Mouse (Mus musculus) spleen, embryonic (tissue): ENCODE data around the gene 2310022A10Rik.
"Not testable (repeated sequence)": the region's sequence is repeated elsewhere in the genome, so short reads cannot be mapped to it uniquely, and the experiment has no call there.

Experiments used
- CTCF ChIA-PET: fragments of 350-600 bp; sonication (Branson Sonifier 250); formaldehyde crosslinking; loops from one replicate; lab custom pipeline; 2022; lab: Charles Lee

Gene 2310022A10Rik

DNA sequence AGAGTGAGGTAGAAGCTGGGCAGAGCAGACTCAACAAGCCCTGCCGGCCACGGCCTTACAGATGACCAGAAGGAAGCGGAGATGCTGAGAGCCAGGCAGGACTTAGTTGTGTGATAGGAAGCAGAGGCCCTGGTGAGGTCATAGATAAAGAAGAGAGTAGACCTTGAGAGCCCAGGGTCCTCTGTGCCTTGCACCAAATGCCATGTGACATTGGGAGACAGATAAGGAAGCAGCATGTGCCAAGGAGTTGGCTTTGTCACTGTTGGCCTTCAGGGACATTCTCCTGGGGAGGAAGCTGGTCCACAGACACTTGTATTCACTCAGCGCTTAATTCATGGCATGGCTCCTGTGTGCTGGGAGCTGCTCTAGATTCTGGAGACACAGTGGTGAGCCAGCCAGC, 56.3 kb downstream of the 2310022A10Rik start:
- CTCF ChIA-PET = no interaction called here

- CTCF ChIA-PET = no interaction called here
These were observed 56.7 kb downstream of the 2310022A10Rik start for GRCm38 (mm10) chr7:27609688-27610087.

- CTCF ChIA-PET = no interaction called here
These were observed 57.3 kb downstream of the 2310022A10Rik start for GRCm38 (mm10) chr7:27610370-27610769.

- CTCF ChIA-PET = no interaction called here
These were observed 57.8 kb downstream of the 2310022A10Rik start for GRCm38 (mm10) chr7:27610871-27611270.

- CTCF ChIA-PET = no interaction called here
These were observed 59.9 kb downstream of the 2310022A10Rik start for GRCm38 (mm10) chr7:27612940-27613339.

- CTCF ChIA-PET = no interaction called here
These were observed 60.9 kb downstream of the 2310022A10Rik start for GRCm38 (mm10) chr7:27613751-27614499.

GRCm38 (mm10) chr7:27621028-27621427, 68.0 kb downstream of the 2310022A10Rik start:
- CTCF ChIA-PET = no interaction called here

DNA sequence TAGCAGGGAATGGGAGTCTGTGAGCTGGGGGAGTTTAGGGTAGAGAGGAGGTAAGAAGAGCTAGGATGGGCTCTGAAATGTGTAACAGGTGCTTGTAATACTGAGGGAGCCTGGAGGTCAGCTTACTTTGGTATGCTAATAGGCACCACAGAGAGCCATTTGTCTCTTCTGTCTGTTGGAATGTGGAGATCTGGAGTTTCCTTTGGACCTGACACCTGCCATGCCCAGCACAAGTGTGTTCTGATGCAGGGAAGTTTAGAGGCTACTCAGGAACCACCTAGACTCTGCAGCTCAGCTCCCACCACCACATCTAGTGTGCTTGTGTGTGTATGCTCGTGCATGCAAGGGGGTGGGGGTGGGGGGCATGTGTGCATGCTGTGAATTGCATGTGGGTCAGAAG, 69.2 kb downstream of the 2310022A10Rik start:
- CTCF ChIA-PET = interaction anchor here (0.5 kb wide), 1 partner anchor 9 kb away, joined by 4 read pairs; no protein-coding TSS in a partner anchor

DNA sequence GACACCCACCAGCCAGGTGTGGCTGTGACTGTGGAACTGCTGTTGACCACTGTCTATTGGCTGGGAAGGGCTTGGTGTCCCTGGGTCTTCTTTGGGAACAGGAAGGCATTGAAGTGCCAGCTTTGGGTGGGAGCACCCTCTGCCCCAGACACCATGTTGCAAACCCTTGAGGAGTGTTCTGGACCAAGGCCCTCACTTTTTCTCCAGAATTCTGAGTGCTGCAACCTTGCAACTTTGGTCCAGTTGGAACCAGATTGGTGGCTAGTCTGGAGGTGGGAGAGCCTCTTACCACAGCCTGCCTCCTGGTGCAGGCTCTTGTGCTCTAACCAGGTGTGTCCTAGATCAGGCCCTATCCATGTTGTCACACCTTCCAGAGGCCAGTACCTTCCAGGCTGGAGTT, 71.9 kb downstream of the 2310022A10Rik start:
- CTCF ChIA-PET = no interaction called here

DNA sequence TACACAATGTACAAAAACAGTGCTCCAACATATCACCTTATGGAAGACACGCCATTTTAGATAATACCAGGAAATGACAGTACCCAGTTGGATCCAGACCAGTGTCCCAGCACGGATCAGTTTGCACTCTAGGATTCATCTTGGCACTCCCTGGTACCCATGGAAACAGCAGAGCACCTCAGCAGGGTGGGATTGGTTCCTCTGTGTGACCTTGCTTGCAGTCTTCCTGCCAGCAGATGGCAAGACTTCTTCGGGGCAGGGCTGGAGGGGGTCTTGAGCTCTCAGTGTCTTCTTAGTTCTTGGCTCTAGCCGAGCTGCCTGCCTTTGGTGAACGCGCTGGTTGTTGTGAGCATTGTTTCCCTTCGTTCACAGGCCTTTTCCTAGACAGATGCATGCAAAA, 74.7 kb downstream of the 2310022A10Rik start:
- CTCF ChIA-PET = no interaction called here

DNA sequence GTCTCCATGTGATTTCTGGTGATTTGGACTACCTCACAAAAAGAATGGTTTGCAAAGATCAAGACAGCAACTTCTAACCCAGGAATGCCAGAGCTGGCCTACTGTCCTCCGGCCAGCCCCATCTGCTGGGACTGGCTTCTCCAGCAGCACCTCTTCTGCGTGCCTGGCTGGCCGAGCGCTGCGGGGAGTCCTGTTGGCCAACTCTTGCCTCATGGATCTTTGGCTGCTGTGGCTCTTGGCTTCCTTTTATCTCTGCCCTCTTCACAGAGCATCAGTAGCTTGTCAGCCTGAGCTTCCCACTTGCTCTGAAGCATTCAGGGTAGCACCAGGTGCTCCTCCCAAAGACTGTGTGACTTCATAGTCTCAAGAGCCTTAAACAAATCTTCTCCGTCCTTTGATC, 75.2 kb downstream of the 2310022A10Rik start:
- CTCF ChIA-PET = no interaction called here

DNA sequence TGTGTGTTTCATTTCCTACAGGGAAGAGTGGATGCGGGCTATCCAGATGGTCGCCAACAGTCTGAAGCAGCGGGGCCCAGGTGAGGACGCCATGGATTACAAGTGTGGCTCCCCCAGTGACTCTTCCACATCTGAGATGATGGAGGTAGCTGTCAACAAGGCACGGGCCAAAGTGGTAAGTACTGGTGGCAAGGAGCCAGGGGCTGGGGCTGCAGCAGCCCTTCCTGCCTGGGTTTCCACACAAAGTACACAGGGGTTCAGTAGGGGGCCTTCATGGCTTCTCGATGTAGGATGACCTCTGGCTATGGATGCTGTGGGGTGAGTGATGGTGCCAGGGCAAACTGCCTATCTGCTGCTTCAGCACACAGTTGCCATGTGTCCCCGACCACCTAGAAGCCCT, 75.8 kb downstream of the 2310022A10Rik start:
- CTCF ChIA-PET = not testable (repeated sequence)

DNA sequence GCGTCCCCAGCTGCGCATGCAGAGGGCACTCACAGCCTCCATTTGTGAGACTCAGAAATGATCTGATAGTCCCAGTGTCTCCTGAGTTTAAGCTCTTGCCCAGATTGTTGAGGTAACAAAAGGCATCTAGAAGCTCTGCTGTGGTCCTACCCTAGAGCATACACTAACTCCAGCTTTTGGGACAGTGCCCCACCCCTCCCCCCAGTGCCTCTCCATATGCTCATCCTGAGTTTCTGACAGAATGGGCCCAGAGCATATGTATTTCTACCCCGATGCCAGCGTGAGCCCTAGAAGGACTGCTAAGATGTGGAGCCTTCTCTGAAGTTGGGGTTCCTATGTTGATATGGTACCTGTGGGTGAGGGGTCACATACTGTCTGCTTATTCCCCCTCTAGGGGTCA, 78.4 kb downstream of the 2310022A10Rik start:
- CTCF ChIA-PET = interaction anchor here (0.6 to 0.8 kb wide), 2 partner anchors 9 to 298 kb away, joined by 4 to 5 read pairs; no protein-coding TSS in a partner anchor
